Mouse (Mus musculus): ENCODE measurements at regions not wholly inside any gene's neighbourhood (a gene's known extent, or its start where the extent isn't known, plus 50 kb on each side); places are given as distances from the start of the nearest gene placed in this dataset.

- TF ChIP-seq CTCF (IDR thresholded peaks at IDR 0.05; ENCODE audit: extremely low read depth, insufficient read depth, insufficient read length, insufficient replicate concordance) = no peak
- no peak for TF ChIP-seq POLR2A (IDR thresholded peaks at IDR 0.05; ENCODE audit: low read depth, low read length)
Measured at GRCm38 (mm10) chr10:67804637-67805036, 107.8 kb downstream of the Zfp365 start.

All from spleen, adult 2 months (tissue).